ENCODE assay signal across 8 mouse cellular contexts in the genomic region with DNA sequence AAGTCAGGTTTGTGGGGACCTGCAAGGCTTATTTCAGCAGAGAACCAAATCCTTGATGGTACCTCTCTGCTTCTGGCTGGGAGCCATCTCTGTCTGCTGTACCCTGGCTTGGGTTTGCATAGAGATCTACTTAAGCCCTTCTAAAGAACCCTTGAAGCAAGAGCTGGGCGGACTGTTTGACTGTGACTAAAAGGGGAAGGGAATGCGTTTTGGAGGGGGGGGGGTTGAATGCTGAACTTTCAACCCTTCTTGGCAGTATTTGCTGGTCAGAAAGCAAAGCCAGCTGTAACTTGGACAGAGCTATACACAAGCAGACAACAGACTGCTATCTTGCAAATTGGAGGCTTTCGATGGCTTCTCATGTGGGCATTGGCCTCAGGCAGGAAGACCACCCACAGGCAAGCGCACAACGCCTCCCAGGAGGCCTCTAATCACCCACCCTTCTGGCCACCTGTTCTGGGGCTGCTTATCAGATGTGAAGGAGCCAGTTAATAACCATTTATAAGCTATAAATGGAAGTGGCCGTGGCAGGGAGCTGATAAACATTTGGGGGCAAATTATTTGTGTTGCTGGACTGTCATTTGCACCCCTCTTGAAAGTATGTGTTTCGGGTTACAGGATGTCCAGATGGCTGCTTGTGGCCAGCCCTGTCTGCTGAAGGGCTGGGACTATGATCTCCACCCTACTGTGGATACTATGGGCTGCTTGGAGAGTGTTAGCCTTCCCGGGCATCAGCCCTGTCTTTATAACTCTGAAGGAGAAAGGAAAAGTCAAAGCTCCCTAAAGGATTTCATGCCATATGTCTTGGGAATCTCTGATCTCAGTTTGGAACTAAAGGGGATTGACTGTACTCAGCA.
DNase-seq lines count a peak whose midpoint lies in the region; ATAC-seq and TF ChIP-seq lines count a peak whose summit lies in the region.

No protein-coding gene starts in this region.

- H3K4me3 ChIP-seq in liver, embryonic 13.5 days (replicated peaks), result no peak overlapping the region
- H3K4me3 ChIP-seq in left cerebral cortex, adult 2 months, result no peak overlapping the region

- H3K4me2 ChIP-seq in liver, embryonic 13.5 days, result peak overlapping the region; percentile 17; the same call in 1 of the 2 replicates

- intact Hi-C loops in left cerebral cortex, adult 2 months (cut with DNase I), result no loop called here

- no peak overlapping the region for H3K9ac ChIP-seq in liver, embryonic 13.5 days

- no peaks in the 10 kb centered on the region for H3K36me3 ChIP-seq in liver, embryonic 13.5 days

- 19% methylated on average over 8 of the region's 8 CpGs for WGBS in liver, embryonic 13.5 days (ENCODE audit: insufficient replicate concordance)

- ATAC-seq in liver, embryonic 13.5 days (ENCODE audit: low read depth), result peak; percentile 79

- peaks cover 27% of the 10 kb centered on the region for H3K4me1 ChIP-seq in liver, embryonic 13.5 days (replicated peaks)

- peak; percentile 9 for DNase-seq in right cerebral cortex, postnatal 14 days
- no peak for DNase-seq in right cerebral cortex, postnatal 36 days (ENCODE audit: low spot score in 2 of 2)
- peak; percentile 25 for DNase-seq in heart, postnatal 4 days
- DNase-seq in liver, embryonic 13.5 days, result peak; percentile 17
- DNase-seq in retina, postnatal 1 day, result peak; percentile 78
- DNase-seq in left cerebral cortex, adult 2 months (ENCODE audit: extremely low spot score in 1 of 2, low spot score in 2 of 2), result no peak
- DNase-seq in spleen, postnatal 10 days (ENCODE audit: low spot score in 2 of 2), result no peak
- DNase-seq in layer of hippocampus, adult 9-11 months, result no peak

- H3K27ac ChIP-seq in liver, embryonic 13.5 days, result no peak overlapping the region
- H3K27ac ChIP-seq in left cerebral cortex, adult 2 months, result no peak overlapping the region

- no peaks in the 10 kb centered on the region for H3K27me3 ChIP-seq in liver, embryonic 13.5 days

- TF ChIP-seq CTCF in left cerebral cortex, adult 2 months (IDR thresholded peaks at IDR 0.05), result no peak

- H3K9me3 ChIP-seq in liver, embryonic 13.5 days (replicated peaks), result no peaks in the 10 kb centered on the region

Comparison
In these comparisons a context has a peak if more than half of its experiments do, and no peak if none do; other contexts are left out.
1. DNase-seq: peak in right cerebral cortex, postnatal 14 days (single experiment), heart, postnatal 4 days (single experiment), liver, embryonic 13.5 days (single experiment) and retina, postnatal 1 day (single experiment); none in right cerebral cortex, postnatal 36 days (0 of 2), left cerebral cortex, adult 2 months (0 of 2), spleen, postnatal 10 days (0 of 2) and layer of hippocampus, adult 9-11 months (single experiment).